Comparison of ENCODE assay signal across 7 mouse cellular contexts in genomic region chr11:36678057-36678396, GRCm38 (mm10).
DNase-seq lines count a peak whose midpoint lies in the region; ATAC-seq and TF ChIP-seq lines count a peak whose summit lies in the region.

No protein-coding gene starts in this region.

- H3K9me3 ChIP-seq in embryonic facial prominence, embryonic 13.5 days, result no peaks in the 10 kb centered on the region
- no peaks in the 10 kb centered on the region for H3K9me3 ChIP-seq in hindbrain, postnatal 0 days (ENCODE audit: low read length)
- H3K9me3 ChIP-seq in neural tube, embryonic 12.5 days, result no peaks in the 10 kb centered on the region

- H3K36me3 ChIP-seq in embryonic facial prominence, embryonic 13.5 days, result no peaks in the 10 kb centered on the region
- no peaks in the 10 kb centered on the region for H3K36me3 ChIP-seq in hindbrain, postnatal 0 days (ENCODE audit: insufficient read depth, low read length)
- no peaks in the 10 kb centered on the region for H3K36me3 ChIP-seq in neural tube, embryonic 12.5 days

- no peak for ATAC-seq in embryonic facial prominence, embryonic 13.5 days (ENCODE audit: insufficient number of reproducible peaks, insufficient read depth, low FRiP score, low TSS enrichment, low read depth)
- ATAC-seq in hindbrain, postnatal 0 days, result peak; percentile 68; the same call in 1 of the 2 replicates
- ATAC-seq in neural tube, embryonic 12.5 days (ENCODE audit: low FRiP score, low read depth), result peak; percentile 77; the same call in 1 of the 2 replicates
- no peak for ATAC-seq in megakaryocyte progenitor cell, adult 5-6 weeks (replicated peaks; ENCODE audit: poor library complexity)

- H3K27me3 ChIP-seq in embryonic facial prominence, embryonic 13.5 days, result peaks cover 12% of the 10 kb centered on the region
- H3K27me3 ChIP-seq in hindbrain, postnatal 0 days (ENCODE audit: insufficient read depth, low read length), result no peaks in the 10 kb centered on the region
- H3K27me3 ChIP-seq in neural tube, embryonic 12.5 days (replicated peaks), result no peaks in the 10 kb centered on the region

- H3K4me3 ChIP-seq in left cerebral cortex, adult 2 months, result peak overlapping the region; percentile 55
- H3K4me3 ChIP-seq in embryonic facial prominence, embryonic 13.5 days, result peak overlapping the region; percentile 48
- H3K4me3 ChIP-seq in hindbrain, postnatal 0 days (ENCODE audit: low read length), result peak overlapping the region; percentile 54
- H3K4me3 ChIP-seq in neural tube, embryonic 12.5 days, result peak overlapping the region; percentile 37

- no peak for DNase-seq in left cerebral cortex, adult 2 months (ENCODE audit: extremely low spot score in 1 of 2, low spot score in 2 of 2)
- no peak for DNase-seq in left cerebral cortex, adult 9 months (ENCODE audit: low spot score in 2 of 2)
- peak; percentile 70 for DNase-seq in hindbrain, postnatal 0 days (ENCODE audit: low spot score)
- no peak for DNase-seq in ovary, adult 18-20 months (ENCODE audit: low spot score)

- 7% methylated on average over 10 of the region's 10 CpGs for WGBS in embryonic facial prominence, embryonic 13.5 days
- 3% methylated on average over 10 of the region's 10 CpGs for WGBS in hindbrain, postnatal 0 days
- 8% methylated on average over 10 of the region's 10 CpGs for WGBS in neural tube, embryonic 12.5 days

- peak overlapping the region; percentile 70 for H3K4me2 ChIP-seq in embryonic facial prominence, embryonic 13.5 days
- peak overlapping the region; percentile 72 for H3K4me2 ChIP-seq in hindbrain, postnatal 0 days (ENCODE audit: low read depth, low read length)
- peak overlapping the region; percentile 59 for H3K4me2 ChIP-seq in neural tube, embryonic 12.5 days (replicated peaks)

- TF ChIP-seq CTCF in left cerebral cortex, adult 2 months (IDR thresholded peaks at IDR 0.05), result no peak
- TF ChIP-seq CTCF in hindbrain, postnatal 0 days (IDR thresholded peaks at IDR 0.05; ENCODE audit: low read depth), result no peak

- H3K4me1 ChIP-seq in embryonic facial prominence, embryonic 13.5 days, result peaks cover 13% of the 10 kb centered on the region
- no peaks in the 10 kb centered on the region for H3K4me1 ChIP-seq in hindbrain, postnatal 0 days (ENCODE audit: insufficient read depth, low read length)
- H3K4me1 ChIP-seq in neural tube, embryonic 12.5 days, result 0 out of 2 replicates have a peak, but pooled peaks cover 4% of the 10 kb centered on the region

- H3K27ac ChIP-seq in left cerebral cortex, adult 2 months, result peak overlapping the region; percentile 95
- peak overlapping the region; percentile 73; the same call in 1 of the 2 replicates for H3K27ac ChIP-seq in embryonic facial prominence, embryonic 13.5 days
- H3K27ac ChIP-seq in hindbrain, postnatal 0 days, result peak overlapping the region; percentile 84
- peak overlapping the region; percentile 54 for H3K27ac ChIP-seq in neural tube, embryonic 12.5 days

- intact Hi-C loops in left cerebral cortex, adult 2 months (cut with DNase I), result loop anchor here (5.0 kb wide), 2 partner anchors 456 to 631 kb away; no protein-coding TSS in a partner anchor

- H3K9ac ChIP-seq in embryonic facial prominence, embryonic 13.5 days, result peak overlapping the region; percentile 64
- H3K9ac ChIP-seq in hindbrain, postnatal 0 days (replicated peaks; ENCODE audit: low read length), result peak overlapping the region; percentile 63
- H3K9ac ChIP-seq in neural tube, embryonic 12.5 days, result peak overlapping the region; percentile 62

Comparison
In these comparisons a context has a peak if more than half of its experiments do, and no peak if none do; other contexts are left out.
1. ATAC-seq: peak in hindbrain, postnatal 0 days (single experiment) and neural tube, embryonic 12.5 days (single experiment); none in embryonic facial prominence, embryonic 13.5 days (single experiment) and megakaryocyte progenitor cell, adult 5-6 weeks (single experiment).
2. Peak in every context shown above with its lines, with median percentiles within 50 percentile points of each other: H3K27ac ChIP-seq, H3K4me3 ChIP-seq, H3K4me2 ChIP-seq and H3K9ac ChIP-seq.